Mouse (Mus musculus): Measurements from ENCODE around the gene Eif3c. TPM values are rescaled to one million over a fixed set of nuclear protein-coding genes. Genes with fewer than 3 reads are reported as not detected.
A peak's percentile ranks its signal among the peaks of the same experiment; 100 is the strongest.

Eif3c gene
- 100 to 1,000 TPM; 149 to 159 TPM for total RNA-seq (2021)

DNA sequence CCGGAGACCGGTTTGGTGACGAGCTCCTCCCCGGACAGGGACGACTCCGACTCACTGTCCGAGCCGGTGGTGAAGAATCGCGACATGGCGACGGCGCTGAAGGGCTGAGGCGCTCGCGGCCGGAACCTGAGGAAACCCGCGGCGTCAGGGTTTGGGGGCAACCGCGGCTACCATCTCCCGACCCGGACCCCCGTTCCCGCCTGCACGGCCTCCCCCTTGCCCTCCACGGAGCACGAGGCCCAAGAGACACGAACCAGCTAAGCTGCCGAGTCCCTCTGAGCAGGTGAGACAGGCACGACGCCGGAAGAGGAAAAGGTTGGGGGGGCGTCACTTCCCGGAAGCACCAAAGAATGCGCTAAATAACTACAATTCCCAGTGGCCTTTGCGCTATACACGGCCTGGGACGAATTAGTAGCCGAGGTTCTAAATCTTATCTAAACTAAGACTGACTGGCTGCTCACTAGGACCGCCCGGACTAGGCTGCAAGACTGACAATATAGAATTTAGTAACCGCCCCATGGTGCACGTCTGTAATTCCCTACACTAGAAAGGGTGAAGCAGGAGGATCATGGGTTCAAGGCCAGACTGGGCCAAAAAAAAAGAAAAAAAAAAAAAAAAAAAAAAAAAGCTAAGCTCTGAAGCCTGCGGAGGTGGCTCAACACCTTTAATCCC is at the start of gene Eif3c:
Eif3c (minus strand) TSS at position 318 of the 672 bp plus-strand sequence.
- intact Hi-C loops (cut with DNase I), result no loop called here
- peak; percentile 90 to 92 for DNase-seq

DNA sequence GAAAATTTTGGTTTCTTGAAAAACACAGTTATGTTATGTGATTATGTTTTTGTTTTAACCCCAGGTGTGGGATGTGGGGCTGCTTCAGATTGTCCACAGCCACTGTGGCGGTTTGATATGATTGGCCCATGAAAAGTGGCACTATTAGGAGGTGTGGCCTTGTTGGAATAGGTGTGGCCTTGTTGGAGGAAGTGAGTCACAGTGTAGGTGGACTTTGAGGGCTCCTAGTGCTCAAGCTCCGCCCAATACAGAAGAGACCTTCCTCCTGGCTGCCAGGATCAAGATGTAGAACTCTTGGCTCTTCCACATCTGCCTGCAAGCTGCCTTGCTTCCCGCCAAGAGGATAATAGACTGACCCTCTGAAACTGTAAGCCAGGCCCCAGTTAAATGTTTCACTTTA is 46.5 kb upstream of the Eif3c start:
- DNase-seq, result no peak
- intact Hi-C loops (cut with DNase I), result no loop called here

DNA sequence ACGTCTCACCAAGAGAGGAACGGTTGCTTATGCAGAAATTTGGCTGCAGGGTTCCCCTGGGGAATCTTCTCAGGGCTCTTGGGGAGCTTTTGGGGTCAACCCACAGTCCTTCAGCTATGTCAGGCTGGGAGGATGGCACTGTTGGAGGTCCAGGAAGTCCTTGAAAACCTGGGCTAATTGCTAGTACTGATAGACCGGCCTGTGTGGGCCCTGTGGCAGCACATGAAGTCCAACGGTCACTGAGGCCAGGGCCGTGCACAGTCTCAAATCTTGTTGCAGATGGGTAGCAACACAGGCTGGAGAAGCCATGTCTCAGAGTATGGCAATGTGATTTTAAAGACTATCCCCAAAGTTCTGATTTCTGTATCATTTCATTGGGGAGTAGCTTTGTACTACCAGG is 41.6 kb upstream of the Eif3c start:
- DNase-seq, result no peak
- intact Hi-C loops (cut with DNase I), result no loop called here

DNA sequence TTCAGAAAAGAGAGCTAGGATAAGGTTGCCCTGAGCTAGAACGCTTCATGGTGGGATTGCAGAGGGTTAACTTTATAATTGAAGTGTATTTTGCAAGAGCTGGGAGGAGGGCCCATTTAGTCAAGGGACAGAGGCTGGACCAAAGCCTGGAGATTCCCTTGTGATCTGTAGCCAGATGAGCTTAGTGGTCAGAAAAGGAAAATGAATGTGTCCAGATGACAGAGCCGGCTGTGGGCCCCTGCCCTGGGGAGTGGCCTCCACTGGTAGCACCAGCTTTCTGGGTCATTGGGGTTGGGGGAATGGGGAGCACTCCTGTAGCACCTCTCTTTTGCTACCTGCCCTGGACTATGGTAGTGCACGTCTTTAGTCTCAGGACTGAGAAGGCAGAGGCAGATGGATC is 40.9 kb upstream of the Eif3c start:
- DNase-seq, result peak; percentile 67 to 71
- intact Hi-C loops (cut with DNase I), result no loop called here

DNA sequence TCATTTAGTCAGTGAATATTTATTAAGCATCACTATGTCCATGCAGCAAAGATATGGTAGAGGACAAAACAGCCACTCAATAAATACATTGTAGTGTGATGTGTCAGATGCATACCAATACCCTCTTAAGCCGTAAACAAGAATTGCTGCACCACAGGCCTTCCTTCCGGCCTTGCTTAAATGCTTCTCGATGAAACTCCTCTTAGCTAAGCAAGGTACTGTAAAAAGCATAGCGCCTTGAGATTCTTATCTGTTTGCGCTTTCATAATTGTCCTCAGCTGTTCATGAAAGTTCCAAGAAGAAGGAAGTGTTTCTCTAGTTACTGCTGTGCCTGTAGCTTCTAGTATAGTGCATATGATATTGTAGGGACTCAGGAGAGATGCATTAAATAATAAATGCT is 40.4 kb upstream of the Eif3c start:
- no peak for DNase-seq
- intact Hi-C loops (cut with DNase I), result no loop called here

DNA sequence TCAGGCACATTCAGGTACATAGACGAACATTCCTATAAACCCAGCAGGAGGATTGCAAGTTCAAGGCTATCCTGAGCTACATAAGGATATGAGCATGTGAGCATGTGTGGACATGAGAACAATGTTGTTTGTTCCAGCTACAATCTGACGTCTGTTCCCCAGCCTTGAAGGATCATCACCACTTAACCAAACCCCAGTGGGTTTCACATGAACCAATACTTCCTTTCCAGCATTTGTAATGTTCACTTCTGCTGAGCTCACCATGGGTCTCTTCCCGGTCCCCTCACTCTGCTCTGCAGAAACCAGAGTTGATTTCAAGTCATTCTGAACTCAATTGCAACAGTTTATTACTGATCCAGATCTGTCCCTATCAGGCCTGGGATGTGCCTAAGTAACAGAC is 36.4 kb upstream of the Eif3c start:
- intact Hi-C loops (cut with DNase I), result no loop called here
- no peak for DNase-seq

DNA sequence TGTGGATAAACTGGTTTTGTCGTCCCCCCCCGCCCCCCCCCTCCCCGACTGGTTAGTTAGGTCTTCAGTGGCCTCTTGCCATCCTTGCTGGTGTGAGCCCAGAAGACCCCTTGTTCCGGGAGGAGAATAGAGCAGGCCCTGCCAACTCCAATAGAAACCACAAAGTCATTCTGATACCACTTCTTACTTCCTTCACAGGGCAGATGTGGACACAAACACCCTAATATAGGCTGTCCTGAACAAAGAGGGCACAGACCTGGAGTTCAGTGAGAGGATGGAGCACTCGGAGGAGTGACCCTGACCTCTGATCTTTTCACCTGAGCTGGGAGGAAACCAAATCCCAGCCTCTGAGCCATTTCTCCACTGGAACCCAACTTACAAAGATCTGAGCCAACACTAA is 35.7 kb upstream of the Eif3c start:
- DNase-seq, result no peak
- intact Hi-C loops (cut with DNase I), result no loop called here

DNA sequence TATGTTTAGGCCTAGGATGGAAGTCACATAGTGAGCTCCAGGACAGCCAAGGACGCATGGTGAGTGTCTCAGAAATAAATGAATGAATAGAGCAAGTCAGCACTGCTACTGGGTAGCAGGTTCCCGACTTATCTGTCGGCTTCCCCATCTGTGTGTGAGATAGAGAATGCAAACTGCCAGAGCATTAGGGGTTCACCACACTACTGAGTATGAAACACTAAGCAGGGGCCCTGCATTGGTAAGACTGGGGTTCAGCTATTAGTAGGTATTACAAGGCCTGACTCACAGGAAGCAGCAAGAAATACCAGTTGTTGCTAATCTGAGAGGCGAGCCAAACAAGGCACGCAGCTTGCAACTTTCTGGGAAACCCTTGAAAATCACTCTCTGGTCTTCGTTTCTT is 32.7 kb upstream of the Eif3c start:
- DNase-seq, result no peak
- intact Hi-C loops (cut with DNase I), result no loop called here

DNA sequence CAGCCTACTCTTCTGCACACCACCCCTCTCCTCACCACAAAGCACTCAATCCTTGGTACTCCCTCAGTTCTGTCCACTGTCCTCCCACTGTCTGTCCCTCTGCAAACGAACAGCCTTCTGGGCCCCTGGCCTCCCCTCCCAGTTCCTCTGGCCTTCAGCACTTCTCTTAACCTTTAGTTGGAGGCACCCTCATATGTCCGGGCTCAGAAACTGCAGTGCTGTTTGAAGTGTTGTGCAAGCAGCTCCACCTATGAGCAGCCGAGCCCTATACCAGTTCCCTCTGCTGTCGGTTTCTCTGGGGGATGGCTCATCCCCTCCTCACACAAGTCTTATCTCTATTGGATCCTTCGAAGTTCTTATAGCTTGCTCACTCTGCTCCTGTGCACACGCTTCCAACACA is 30.2 kb upstream of the Eif3c start:
- intact Hi-C loops (cut with DNase I), result no loop called here

DNA sequence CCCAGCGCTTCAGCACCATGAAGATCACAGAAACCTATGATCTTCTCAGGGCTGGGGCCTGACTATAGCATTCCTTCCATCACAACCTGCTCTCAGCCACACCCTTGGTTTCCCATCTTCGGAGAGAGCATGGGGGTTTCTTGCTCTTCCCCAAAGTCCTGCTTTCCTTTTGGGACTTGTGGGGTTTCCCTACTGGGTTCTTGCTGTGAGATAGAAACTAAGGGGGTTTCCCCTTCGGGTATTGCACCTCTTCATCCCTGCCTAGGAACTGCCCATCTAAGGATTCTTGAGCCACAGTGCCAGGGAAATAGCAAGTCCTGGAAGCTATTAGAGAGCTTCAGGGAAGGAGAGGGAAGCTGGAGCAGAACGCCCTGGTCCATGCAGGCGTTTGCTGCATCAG is 29.7 kb upstream of the Eif3c start:
- DNase-seq, result no peak
- intact Hi-C loops (cut with DNase I), result no loop called here

More for the DNA sequence above, 30.2 kb upstream of the Eif3c start:
- DNase-seq, result no peak

DNA sequence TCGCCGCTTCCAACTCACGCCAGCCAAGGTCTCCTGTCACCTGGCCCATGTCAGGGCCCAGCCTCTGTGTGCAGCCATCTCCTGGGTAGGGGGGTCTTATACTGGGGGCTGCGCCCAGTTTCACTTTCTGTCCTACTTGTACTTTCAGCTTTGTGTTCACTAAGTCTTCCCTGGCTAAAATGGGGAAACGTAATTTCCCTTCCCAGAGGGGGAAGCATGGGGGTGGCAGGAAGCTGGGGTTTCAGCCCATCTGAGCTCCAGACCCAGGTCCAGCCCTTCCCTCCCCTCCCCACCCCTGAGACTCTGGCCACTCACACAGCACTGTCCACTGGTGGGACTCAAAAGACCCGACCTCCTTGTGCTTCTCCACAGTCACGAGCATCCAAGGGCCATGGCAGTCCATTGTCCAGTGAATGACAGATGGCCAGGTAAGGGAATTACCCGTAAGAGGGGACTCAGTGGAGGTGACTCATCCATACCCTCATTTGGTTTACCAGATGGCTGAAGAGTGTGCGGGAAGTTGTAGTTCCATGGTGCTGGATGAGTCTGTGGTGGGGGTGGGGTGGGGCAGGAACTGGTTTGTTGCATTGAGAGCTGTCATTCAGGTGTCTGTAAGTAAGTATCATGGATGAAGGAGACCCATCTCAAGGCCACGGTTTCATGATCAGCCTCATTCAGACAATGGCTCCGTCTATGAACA is 28.8 kb upstream of the Eif3c start, which contains the start of gene Il27:
Il27 (minus strand) TSS at position 80 of the 700 bp plus-strand sequence.
- no peak for DNase-seq

DNA sequence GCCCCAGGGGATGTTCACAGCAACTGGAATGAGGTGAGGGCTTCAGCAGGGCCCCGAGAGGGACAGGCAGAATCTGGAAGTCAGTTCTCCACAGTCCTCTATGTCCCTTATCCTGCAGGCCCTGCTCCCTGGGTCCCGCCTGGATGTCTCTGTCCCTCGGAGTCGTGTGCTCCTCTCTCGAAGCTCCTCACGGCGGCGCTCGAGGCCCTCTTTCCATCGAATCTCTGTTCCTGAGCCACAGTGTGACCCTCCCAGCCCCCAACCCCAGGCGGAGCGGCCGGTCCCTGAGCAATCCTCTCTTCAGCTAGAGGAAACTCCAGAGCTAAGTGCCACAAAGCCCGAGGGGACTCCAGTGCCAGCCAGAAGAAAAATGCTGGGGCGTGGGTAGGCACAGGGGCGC is 21.6 kb upstream of the Eif3c start:
- DNase-seq, result peak; percentile 48 to 72
- intact Hi-C loops (cut with DNase I), result loop anchor here (2.0 kb wide), 1 partner anchor 49 kb away; no protein-coding TSS in a partner anchor

More for the DNA sequence above, 28.8 kb upstream of the Eif3c start, which contains the start of gene Il27:
- intact Hi-C loops (cut with DNase I), result no loop called here

DNA sequence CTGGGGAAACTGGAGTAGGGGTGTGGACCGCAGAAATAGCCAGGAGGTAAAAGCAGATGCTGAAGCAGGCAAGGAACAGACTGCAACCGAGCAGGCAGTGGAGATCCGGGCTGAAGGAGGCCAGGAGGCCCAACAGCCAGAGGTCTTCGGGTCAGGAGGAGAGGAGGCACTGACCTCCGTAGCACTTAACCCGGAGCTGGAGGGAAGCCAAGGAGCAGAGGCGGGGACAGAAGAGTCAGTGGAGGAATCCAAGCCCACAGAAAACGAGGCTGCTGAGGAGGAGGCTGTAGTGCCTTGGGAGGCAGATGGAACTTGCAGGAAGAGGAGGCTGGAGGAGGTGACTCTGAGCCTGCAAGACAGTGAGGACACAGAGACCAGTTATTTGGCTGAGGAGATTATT is 20.6 kb upstream of the Eif3c start:
- intact Hi-C loops (cut with DNase I), result loop anchor here (2.0 kb wide), 1 partner anchor 50 kb away; no protein-coding TSS in a partner anchor

DNA sequence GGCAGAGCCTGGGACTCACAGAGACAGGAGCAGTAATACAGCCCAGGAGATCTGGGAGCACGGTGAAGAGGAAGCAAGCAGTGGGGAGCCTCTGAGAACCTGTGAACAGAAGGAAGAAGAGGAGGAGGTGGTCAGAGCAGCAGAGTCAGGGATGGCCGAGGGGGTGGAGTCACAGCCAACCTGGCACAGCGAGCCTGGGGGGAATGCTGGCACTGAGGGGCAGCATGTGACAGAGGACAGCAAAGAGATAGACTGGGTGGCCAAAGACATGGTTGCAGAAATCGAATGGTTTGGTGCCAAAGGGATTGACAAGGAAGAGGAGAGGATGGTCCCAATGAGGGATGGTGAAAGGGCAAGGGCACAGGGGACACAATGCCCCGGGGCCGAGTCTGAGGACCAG is 19.5 kb upstream of the Eif3c start, which contains the start of gene Cln3:
Cln3 (minus strand) TSS at position 101 of the 400 bp plus-strand sequence.
- intact Hi-C loops (cut with DNase I), result loop anchor here (2.0 kb wide), 1 partner anchor 51 kb away; no protein-coding TSS in a partner anchor
- no peak for DNase-seq

More for the DNA sequence above, 20.6 kb upstream of the Eif3c start:
- DNase-seq, result no peak

DNA sequence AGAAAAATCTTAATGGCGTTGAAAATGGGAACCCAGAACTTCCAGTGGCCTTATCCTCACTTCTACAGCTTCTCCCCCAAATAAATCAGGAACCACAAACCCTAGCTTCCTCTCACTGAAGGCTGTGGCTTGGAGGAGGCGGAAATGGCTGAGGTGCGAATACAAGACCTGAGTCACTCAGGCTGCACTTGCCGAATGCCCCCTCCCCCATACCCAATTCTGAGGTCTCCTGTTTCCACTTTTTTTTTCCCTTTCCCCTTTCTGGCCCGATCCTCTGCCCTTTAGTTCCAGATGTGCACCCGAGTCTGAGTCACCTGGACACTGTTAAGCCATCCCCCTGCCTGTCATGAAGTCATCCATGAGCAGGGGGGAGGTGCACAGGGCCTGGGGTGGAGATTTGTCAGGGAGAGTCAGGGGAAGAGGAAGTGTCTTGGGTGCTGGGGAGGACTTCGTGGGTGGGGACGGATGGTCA is 18.3 kb upstream of the Eif3c start, which contains the start of gene Apobr:
Apobr (plus strand) TSS at position 437 of the 472 bp plus-strand sequence.
- intact Hi-C loops (cut with DNase I), result no loop called here
- DNase-seq, result no peak

DNA sequence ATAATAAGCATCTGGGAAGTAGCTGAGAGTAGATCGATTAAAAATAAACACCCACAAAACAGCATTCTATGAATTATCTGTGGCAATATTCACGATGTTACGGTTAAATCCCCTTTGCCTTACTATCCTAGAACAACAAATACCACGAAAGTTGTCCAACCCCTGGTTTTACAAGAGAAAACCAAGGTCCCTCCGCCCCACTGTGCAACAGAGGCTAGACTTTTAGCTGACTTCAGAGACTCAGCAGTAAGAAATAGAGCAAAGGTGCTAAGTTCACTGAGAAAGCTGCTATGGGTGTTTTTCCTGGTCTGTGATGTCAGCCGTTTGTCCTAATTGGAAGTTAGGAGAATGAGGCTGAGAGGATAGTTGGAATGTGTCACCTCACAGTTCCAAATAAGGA is 17.6 kb upstream of the Eif3c start:
- DNase-seq, result no peak
- intact Hi-C loops (cut with DNase I), result no loop called here

DNA sequence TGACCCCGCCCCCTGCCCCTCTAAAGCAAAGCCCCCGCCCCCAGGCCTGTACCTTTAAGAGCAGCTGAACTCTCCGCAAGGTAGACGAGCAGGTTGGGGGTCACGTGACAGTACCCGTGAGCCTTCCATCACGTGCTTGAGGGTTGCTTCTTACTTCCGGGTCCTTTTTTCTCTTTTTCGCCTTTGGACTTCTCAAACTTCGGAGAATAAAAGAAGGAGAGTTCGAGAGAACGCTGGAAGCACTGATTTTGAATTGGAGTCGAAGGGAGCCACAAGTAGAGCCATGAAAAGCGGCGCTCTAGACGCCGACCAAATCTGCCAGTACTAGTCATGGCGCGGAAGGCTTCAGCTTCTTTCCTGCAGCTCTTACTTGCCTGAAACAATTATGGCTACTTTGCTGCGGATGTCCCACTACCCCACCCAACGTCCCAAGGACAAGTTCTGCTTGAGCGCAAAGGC is 17.1 kb upstream of the Eif3c start:
- intact Hi-C loops (cut with DNase I), result no loop called here

DNA sequence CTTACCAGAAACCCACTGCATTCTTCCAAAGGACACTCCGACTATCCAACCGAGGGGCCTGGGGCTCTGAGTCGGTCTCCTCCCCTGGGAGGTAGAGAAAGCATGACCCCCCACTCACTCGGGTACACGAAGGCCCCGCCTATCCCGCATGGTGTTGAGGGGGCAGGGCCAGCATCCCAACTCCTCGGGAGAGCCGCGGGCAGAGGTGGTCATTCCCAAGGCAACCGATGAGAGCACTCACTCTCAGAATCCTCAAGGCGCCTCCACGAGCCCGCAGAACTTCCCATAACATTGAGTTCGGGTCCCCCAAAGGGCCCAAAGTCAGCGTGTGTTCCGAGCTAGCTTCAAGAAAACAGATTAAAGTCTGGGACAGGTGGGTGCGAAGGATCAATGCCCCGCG is 16.5 kb upstream of the Eif3c start:
- DNase-seq, result peak in 1 of 2 experiments; percentile 48
- intact Hi-C loops (cut with DNase I), result no loop called here

More for the DNA sequence above, 17.1 kb upstream of the Eif3c start:
- peak; percentile 90 for DNase-seq

DNA sequence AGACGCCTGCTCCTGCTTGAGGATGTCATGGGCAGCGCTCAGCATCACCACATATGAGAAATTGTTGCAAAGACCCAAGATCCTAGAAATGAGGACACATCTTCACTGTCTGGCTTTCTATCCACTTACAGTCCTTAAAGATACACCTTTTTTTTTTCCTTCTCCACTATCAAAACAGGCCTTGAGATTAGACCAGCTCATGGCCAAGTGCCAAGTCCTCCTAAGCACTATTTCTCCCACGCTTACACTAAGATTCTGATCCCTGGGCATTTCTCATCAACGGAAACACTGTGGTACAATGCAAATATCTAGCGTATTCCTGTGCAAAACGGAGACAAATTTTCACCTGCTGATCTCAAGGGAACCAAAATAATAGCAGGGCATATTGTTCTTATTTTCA is 15.4 kb upstream of the Eif3c start:
- intact Hi-C loops (cut with DNase I), result no loop called here

DNA sequence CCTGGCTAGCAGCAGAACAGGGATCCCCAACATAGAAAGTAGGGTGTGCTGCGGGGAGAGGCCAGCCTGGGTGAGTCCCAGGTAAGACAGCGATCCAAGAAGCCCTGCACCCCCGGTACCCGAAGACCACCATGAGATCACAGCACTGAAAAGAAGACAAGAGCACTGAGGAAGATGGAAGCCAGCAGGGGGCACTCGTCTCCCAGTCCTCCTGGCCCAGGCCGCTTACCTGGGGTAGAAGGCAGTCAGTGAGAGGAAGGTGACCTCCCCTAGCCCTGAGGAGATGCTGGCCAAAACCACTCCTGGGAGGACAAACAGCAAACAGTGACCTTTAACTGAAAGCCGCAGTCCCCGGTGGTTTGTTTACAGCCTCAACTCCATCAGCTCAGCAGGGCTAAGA is 13.0 kb upstream of the Eif3c start:
- intact Hi-C loops (cut with DNase I), result loop anchor here (2.0 kb wide), 2 partner anchors 58 to 116 kb away; partner anchors contain the start of genes Bola2 and Slx1b
- DNase-seq, result peak; percentile 40 to 59

More for the DNA sequence above, 15.4 kb upstream of the Eif3c start:
- DNase-seq, result no peak

DNA sequence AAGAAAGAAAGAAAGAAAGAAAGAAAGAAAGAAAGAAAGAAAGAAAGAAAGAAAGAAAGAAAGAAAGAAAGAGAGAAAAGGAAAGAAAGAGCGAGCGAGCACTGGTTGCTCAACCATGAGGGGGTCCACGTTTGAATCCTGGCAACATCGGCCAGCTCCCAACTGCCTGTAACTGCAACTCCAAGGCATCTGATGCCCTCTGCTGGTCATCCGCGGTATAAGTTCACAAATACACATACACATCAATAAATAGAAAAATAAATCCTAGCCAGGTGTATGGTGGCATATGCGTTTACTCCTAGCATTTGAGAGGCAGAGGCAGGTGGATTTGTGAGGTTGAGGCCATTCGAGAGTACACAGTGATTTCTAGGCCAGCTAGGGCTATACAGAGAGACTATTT is 10.7 kb upstream of the Eif3c start:
- DNase-seq, result peak in 1 of 2 experiments; percentile 63
- intact Hi-C loops (cut with DNase I), result no loop called here
